Mouse (Mus musculus): Measurements from ENCODE around the gene Pes1. TPM values are rescaled to one million over a fixed set of nuclear protein-coding genes. Genes with fewer than 3 reads are reported as not detected.
"Not testable (repeated sequence)": the region's sequence is repeated elsewhere in the genome, so short reads cannot be mapped to it uniquely, and the experiment has no call there.

Gene Pes1
- polyA plus RNA-seq, 1 experiment from 2014 or later, result 32.4 TPM

DNA sequence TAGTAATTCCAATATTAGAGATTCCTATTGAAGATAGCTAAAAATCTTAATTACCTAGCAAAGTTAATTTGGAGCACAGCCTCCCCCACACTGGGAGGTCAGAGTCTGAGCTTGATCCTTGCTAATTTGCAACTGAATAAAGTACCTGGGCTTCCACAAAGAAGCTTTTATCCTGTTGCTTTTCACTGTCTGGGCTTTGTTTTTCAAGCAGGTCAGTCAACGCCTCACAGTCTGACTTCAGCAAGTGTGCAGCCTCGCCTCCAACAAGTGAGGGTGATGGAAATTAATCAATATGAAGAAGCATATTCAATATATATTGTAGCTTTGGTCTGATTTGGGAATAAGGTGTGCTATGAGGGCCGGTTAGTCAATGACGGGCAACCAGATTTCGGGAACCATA is 8.9 kb upstream of the Pes1 start:
- not testable (repeated sequence) for ATAC-seq (ENCODE audit: low read depth); H3K9ac ChIP-seq (ENCODE audit: low read depth, low read length); H3K27me3 ChIP-seq (ENCODE audit: control insufficient read depth, insufficient read depth, low read depth, low read length); H3K27ac ChIP-seq (ENCODE audit: low read length); H3K9me3 ChIP-seq (replicated peaks; ENCODE audit: control insufficient read depth, low read length); H3K4me2 ChIP-seq (ENCODE audit: low read depth, low read length); H3K36me3 ChIP-seq (ENCODE audit: control insufficient read depth, insufficient read depth); H3K4me1 ChIP-seq (ENCODE audit: control insufficient read depth, low read depth, low read length); H3K4me3 ChIP-seq (ENCODE audit: low read depth, low read length)
- WGBS (ENCODE audit: insufficient replicate concordance), result 71% methylated on average over 5 of the region's 5 CpGs

- not testable (repeated sequence) for H3K27me3 ChIP-seq (ENCODE audit: control insufficient read depth, insufficient read depth, low read depth, low read length); H3K36me3 ChIP-seq (ENCODE audit: control insufficient read depth, insufficient read depth); ATAC-seq (ENCODE audit: low read depth); H3K9ac ChIP-seq (ENCODE audit: low read depth, low read length); H3K4me2 ChIP-seq (ENCODE audit: low read depth, low read length); H3K27ac ChIP-seq (ENCODE audit: low read length); H3K4me3 ChIP-seq (ENCODE audit: low read depth, low read length); H3K9me3 ChIP-seq (replicated peaks; ENCODE audit: control insufficient read depth, low read length); H3K4me1 ChIP-seq (ENCODE audit: control insufficient read depth, low read depth, low read length)
- WGBS (ENCODE audit: insufficient replicate concordance), result 55% methylated on average over 4 of the region's 4 CpGs
These were observed 8.4 kb upstream of the Pes1 start for GRCm38 (mm10) chr11:3955371-3955770.

GRCm38 (mm10) chr11:3960901-3961300 is 2.9 kb upstream of the Pes1 start:
- peaks cover 7% of the 10 kb centered on the region for H3K4me1 ChIP-seq (ENCODE audit: control insufficient read depth, low read depth, low read length)
- no peaks in the 10 kb centered on the region for H3K9me3 ChIP-seq (replicated peaks; ENCODE audit: control insufficient read depth, low read length)
- WGBS (ENCODE audit: insufficient replicate concordance), result 21% methylated on average over 2 of the region's 2 CpGs
- no peak overlapping the region for H3K4me3 ChIP-seq (ENCODE audit: low read depth, low read length)
- no peaks in the 10 kb centered on the region for H3K27me3 ChIP-seq (ENCODE audit: control insufficient read depth, insufficient read depth, low read depth, low read length)
- H3K9ac ChIP-seq (ENCODE audit: low read depth, low read length), result no peak overlapping the region
- H3K27ac ChIP-seq (ENCODE audit: low read length), result no peak overlapping the region
- no peaks in the 10 kb centered on the region for H3K36me3 ChIP-seq (ENCODE audit: control insufficient read depth, insufficient read depth)
- ATAC-seq (ENCODE audit: low read depth), result no peak
- no peak overlapping the region for H3K4me2 ChIP-seq (ENCODE audit: low read depth, low read length)

DNA sequence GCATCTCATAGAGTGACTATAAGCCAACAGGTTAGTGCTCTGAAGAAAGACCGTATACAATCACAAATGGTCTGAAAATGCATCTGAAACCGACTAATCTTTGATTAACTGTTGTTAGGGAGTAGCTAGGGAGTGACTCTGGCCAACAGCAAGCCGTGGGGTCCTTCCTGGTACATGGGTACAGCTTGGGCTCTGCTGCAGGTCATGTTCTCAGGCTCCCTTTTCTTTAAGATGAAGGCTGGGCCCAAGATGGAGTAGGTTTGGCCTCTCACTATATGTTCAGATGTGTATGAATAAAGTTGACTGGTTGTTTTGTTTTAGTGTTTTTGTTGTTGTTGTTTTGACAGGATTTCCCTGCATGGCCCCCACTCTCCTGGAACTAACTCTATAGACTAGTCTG is 2.0 kb upstream of the Pes1 start:
- no peaks in the 10 kb centered on the region for H3K36me3 ChIP-seq (ENCODE audit: control insufficient read depth, insufficient read depth)
- no peak overlapping the region for H3K27ac ChIP-seq (ENCODE audit: low read length)
- H3K9me3 ChIP-seq (replicated peaks; ENCODE audit: control insufficient read depth, low read length), result no peaks in the 10 kb centered on the region
- no peak overlapping the region for H3K4me2 ChIP-seq (ENCODE audit: low read depth, low read length)
- H3K9ac ChIP-seq (ENCODE audit: low read depth, low read length), result no peak overlapping the region
- WGBS (ENCODE audit: insufficient replicate concordance), result 66% methylated on average over 3 of the region's 3 CpGs
- H3K4me3 ChIP-seq (ENCODE audit: low read depth, low read length), result no peak overlapping the region
- H3K27me3 ChIP-seq (ENCODE audit: control insufficient read depth, insufficient read depth, low read depth, low read length), result no peaks in the 10 kb centered on the region
- H3K4me1 ChIP-seq (ENCODE audit: control insufficient read depth, low read depth, low read length), result peaks cover 7% of the 10 kb centered on the region
- no peak for ATAC-seq (ENCODE audit: low read depth)

DNA sequence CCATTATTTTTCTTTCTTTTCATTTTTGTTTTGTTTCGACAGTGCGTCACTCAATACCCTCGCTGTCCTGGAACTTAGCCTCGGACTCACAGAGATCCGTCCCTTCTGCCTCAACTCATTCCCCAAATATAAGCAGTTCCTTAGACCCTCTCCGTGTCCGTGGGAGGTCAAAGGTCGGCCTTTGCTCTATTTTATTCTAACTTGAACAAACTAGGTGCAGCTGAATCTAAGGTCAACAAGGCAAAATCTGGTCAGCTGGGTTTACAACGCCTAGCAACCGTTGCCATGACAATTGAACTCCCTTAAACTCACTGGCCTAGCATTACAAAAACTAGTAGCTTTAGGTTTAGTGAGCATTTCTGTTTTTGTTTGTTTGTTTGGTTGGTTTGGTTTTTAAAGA is 620 bp upstream of the Pes1 start:
- H3K9ac ChIP-seq (ENCODE audit: low read depth, low read length), result peak overlapping the region; percentile 44; the same call in 1 of the 2 replicates
- no peaks in the 10 kb centered on the region for H3K9me3 ChIP-seq (replicated peaks; ENCODE audit: control insufficient read depth, low read length)
- ATAC-seq (ENCODE audit: low read depth), result 0 out of 2 replicates have a peak, but pooled peaks have one; percentile 2
- no peaks in the 10 kb centered on the region for H3K27me3 ChIP-seq (ENCODE audit: control insufficient read depth, insufficient read depth, low read depth, low read length)
- H3K4me1 ChIP-seq (ENCODE audit: control insufficient read depth, low read depth, low read length), result peaks cover 7% of the 10 kb centered on the region
- WGBS (ENCODE audit: insufficient replicate concordance), result 68% methylated on average over 10 of the region's 10 CpGs
- peak overlapping the region; percentile 70 for H3K4me2 ChIP-seq (ENCODE audit: low read depth, low read length)
- H3K36me3 ChIP-seq (ENCODE audit: control insufficient read depth, insufficient read depth), result 0 out of 2 replicates have a peak, but pooled peaks cover under 1% of the 10 kb centered on the region
- H3K4me3 ChIP-seq (ENCODE audit: low read depth, low read length), result peak overlapping the region; percentile 80
- 0 out of 2 replicates have a peak overlapping the region, but pooled peaks have one; percentile 5 for H3K27ac ChIP-seq (ENCODE audit: low read length)

GRCm38 (mm10) chr11:3964416-3965172 is 819 bp downstream of the Pes1 start:
- Histone ChIP-seq H3K9me3 (replicated peaks; ENCODE audit: control insufficient read depth, low read length) (no peaks in the 10 kb centered on the region), H3K9ac (ENCODE audit: low read depth, low read length) (peak overlapping the region; percentile 69), H3K27me3 (ENCODE audit: control insufficient read depth, insufficient read depth, low read depth, low read length) (no peaks in the 10 kb centered on the region), H3K4me3 (ENCODE audit: low read depth, low read length) (peak overlapping the region; percentile 80), H3K4me1 (ENCODE audit: control insufficient read depth, low read depth, low read length) (peaks cover 7% of the 10 kb centered on the region), H3K36me3 (ENCODE audit: control insufficient read depth, insufficient read depth) (peaks cover 4% of the 10 kb centered on the region; the same call in 1 of the 2 replicates), H3K4me2 (ENCODE audit: low read depth, low read length) (peak overlapping the region; percentile 70), H3K27ac (ENCODE audit: low read length) (peak overlapping the region; percentile 56; the same call in 1 of the 2 replicates)
- 5% methylated on average over 11 of the region's 11 CpGs for WGBS (ENCODE audit: insufficient replicate concordance)
- peak; percentile 40; the same call in 1 of the 2 replicates for ATAC-seq (ENCODE audit: low read depth)

GRCm38 (mm10) chr11:3969837-3970236 is 6.1 kb downstream of the Pes1 start:
- Histone ChIP-seq H3K27ac (ENCODE audit: low read length) (no peak overlapping the region), H3K36me3 (ENCODE audit: control insufficient read depth, insufficient read depth) (peaks cover 23% of the 10 kb centered on the region), H3K4me1 (ENCODE audit: control insufficient read depth, low read depth, low read length) (peaks cover 2% of the 10 kb centered on the region), H3K4me2 (ENCODE audit: low read depth, low read length) (no peak overlapping the region), H3K9ac (ENCODE audit: low read depth, low read length) (no peak overlapping the region), H3K27me3 (ENCODE audit: control insufficient read depth, insufficient read depth, low read depth, low read length) (no peaks in the 10 kb centered on the region), H3K4me3 (ENCODE audit: low read depth, low read length) (no peak overlapping the region), H3K9me3 (replicated peaks; ENCODE audit: control insufficient read depth, low read length) (no peaks in the 10 kb centered on the region)
- WGBS (ENCODE audit: insufficient replicate concordance), result 61% methylated on average over 3 of the region's 3 CpGs
- ATAC-seq (ENCODE audit: low read depth), result no peak

- no peak overlapping the region for H3K9ac ChIP-seq (ENCODE audit: low read depth, low read length)
- peaks cover 26% of the 10 kb centered on the region for H3K36me3 ChIP-seq (ENCODE audit: control insufficient read depth, insufficient read depth)
- H3K27me3 ChIP-seq (ENCODE audit: control insufficient read depth, insufficient read depth, low read depth, low read length), result no peaks in the 10 kb centered on the region
These were observed 6.6 kb downstream of the Pes1 start for GRCm38 (mm10) chr11:3970361-3970760.

GRCm38 (mm10) chr11:3973081-3973480 is 9.3 kb downstream of the Pes1 start:
- Histone ChIP-seq H3K9me3 (replicated peaks; ENCODE audit: control insufficient read depth, low read length) (no peaks in the 10 kb centered on the region), H3K4me3 (ENCODE audit: low read depth, low read length) (no peak overlapping the region), H3K4me2 (ENCODE audit: low read depth, low read length) (no peak overlapping the region), H3K27ac (ENCODE audit: low read length) (no peak overlapping the region), H3K4me1 (ENCODE audit: control insufficient read depth, low read depth, low read length) (no peaks in the 10 kb centered on the region), H3K9ac (ENCODE audit: low read depth, low read length) (no peak overlapping the region), H3K27me3 (ENCODE audit: control insufficient read depth, insufficient read depth, low read depth, low read length) (no peaks in the 10 kb centered on the region), H3K36me3 (ENCODE audit: control insufficient read depth, insufficient read depth) (peaks cover 46% of the 10 kb centered on the region)
- WGBS (ENCODE audit: insufficient replicate concordance), result 81% methylated on average over 7 of the region's 7 CpGs
- no peak for ATAC-seq (ENCODE audit: low read depth)

More at GRCm38 (mm10) chr11:3970361-3970760, 6.6 kb downstream of the Pes1 start:
- H3K4me1 ChIP-seq (ENCODE audit: control insufficient read depth, low read depth, low read length), result no peaks in the 10 kb centered on the region; the same call in 1 of the 2 replicates
- H3K4me3 ChIP-seq (ENCODE audit: low read depth, low read length), result no peak overlapping the region
- no peak overlapping the region for H3K27ac ChIP-seq (ENCODE audit: low read length)
- H3K9me3 ChIP-seq (replicated peaks; ENCODE audit: control insufficient read depth, low read length), result no peaks in the 10 kb centered on the region
- WGBS (ENCODE audit: insufficient replicate concordance), result 85% methylated on average over 7 of the region's 7 CpGs
- H3K4me2 ChIP-seq (ENCODE audit: low read depth, low read length), result no peak overlapping the region
- no peak for ATAC-seq (ENCODE audit: low read depth)

Data from liver, embryonic 16.5 days (tissue).